Comparison of ENCODE assay signal across 14 mouse cellular contexts in the genomic region with DNA sequence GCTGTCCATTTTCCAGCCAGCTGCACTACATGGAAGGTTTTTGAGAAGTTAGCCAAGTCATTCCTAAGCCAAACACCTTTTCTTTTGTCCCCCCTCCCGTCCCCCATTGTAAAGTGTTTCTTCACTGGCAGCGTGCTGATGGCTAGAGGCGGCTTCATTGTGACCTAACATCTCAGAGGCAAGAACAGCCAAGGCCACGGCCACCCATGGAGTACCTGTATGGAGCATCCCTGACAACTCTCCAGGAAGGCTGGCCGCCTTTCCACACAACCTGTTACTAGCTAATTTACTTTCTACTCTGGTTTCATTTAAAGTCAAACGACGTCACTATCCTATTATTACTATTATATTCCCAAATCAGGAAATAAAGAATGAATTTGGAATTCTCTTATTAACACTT.
"Had no signal": no experiment of that assay in that cellular context is flagged by ENCODE, and none has a peak within 500 bp of the region (broad histone marks: within the 10 kb centered on the region; RNA-seq: fewer than 3 reads in every experiment).

No protein-coding gene starts in this region.

- H3K4me1 ChIP-seq: limb, embryonic 12.5 days; liver, embryonic 15.5 days; midbrain, embryonic 12.5 days had no signal

- H3K4me2 ChIP-seq: limb, embryonic 12.5 days; liver, embryonic 15.5 days; midbrain, embryonic 12.5 days had no signal

- H3K4me3 ChIP-seq: limb, embryonic 12.5 days; liver, embryonic 15.5 days; megakaryocyte, embryonic 14.5 days; midbrain, embryonic 12.5 days had no signal

- H3K27me3 ChIP-seq: limb, embryonic 12.5 days; liver, embryonic 15.5 days; megakaryocyte, embryonic 14.5 days; midbrain, embryonic 12.5 days had no signal

- DNase-seq: kidney, postnatal 36 days; liver; lung, adult 2 months; lung, postnatal 10 days; lung, postnatal 4 days; right cerebral cortex, adult 18-20 months; right cerebral cortex, postnatal 25 days; thymus, adult 18-20 months; thymus, postnatal 14 days had no signal

- H3K9me3 ChIP-seq: limb, embryonic 12.5 days; liver, embryonic 15.5 days; megakaryocyte, embryonic 14.5 days; midbrain, embryonic 12.5 days had no signal

- H3K9ac ChIP-seq: limb, embryonic 12.5 days; liver, embryonic 15.5 days; midbrain, embryonic 12.5 days had no signal

- H3K27ac ChIP-seq: kidney, postnatal 0 days; limb, embryonic 12.5 days; liver, embryonic 15.5 days; midbrain, embryonic 12.5 days had no signal
